ENCODE assay signal across 26 mouse cellular contexts in the genomic region with DNA sequence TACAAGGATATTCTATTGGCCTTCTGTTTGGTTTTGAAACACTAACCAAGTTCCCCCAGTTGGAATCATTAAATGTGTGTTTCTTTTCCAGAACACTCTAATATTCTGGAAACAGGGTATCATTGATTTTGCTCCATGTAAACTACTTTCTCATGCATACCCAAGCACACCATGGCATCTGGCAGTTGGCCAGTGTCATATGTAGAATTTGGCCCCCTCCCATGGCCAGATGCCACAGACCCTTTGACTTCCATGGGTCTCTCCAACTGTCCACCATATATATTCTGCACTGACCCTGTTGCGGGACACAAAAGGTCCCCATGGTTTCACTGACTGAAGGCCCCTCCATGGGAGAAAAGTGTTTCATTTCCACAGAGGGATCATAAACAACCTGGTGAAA. TPM values are rescaled to one million over a fixed set of nuclear protein-coding genes. Genes with fewer than 3 reads are reported as not detected.
"Had no signal": no experiment of that assay in that cellular context is flagged by ENCODE, and none has a peak within 500 bp of the region (broad histone marks: within the 10 kb centered on the region; RNA-seq: fewer than 3 reads in every experiment).

No protein-coding gene starts in this region.

- H3K4me2 ChIP-seq: heart, embryonic 12.5 days; hindbrain, embryonic 12.5 days; hindbrain, embryonic 15.5 days; intestine, embryonic 15.5 days; limb, embryonic 12.5 days; liver, embryonic 11.5 days; liver, embryonic 13.5 days had no signal

- ATAC-seq: inflammation-experienced regulatory T-cells, adult 6 months; intestine, embryonic 15.5 days; intestine, postnatal 0 days had no signal

- H3K36me3 ChIP-seq: hindbrain, embryonic 15.5 days; intestine, embryonic 15.5 days; liver, embryonic 13.5 days had no signal

- H3K27me3 ChIP-seq: heart, embryonic 12.5 days; hindbrain, embryonic 12.5 days; hindbrain, embryonic 15.5 days; intestine, embryonic 15.5 days; limb, embryonic 12.5 days; liver, embryonic 13.5 days had no signal

- H3K9ac ChIP-seq: heart, embryonic 12.5 days; hindbrain, embryonic 12.5 days; hindbrain, embryonic 15.5 days; intestine, embryonic 15.5 days; limb, embryonic 12.5 days; liver, embryonic 13.5 days had no signal

- H3K9me3 ChIP-seq: heart, embryonic 10.5 days; heart, embryonic 12.5 days; hindbrain, embryonic 10.5 days; hindbrain, embryonic 12.5 days; hindbrain, embryonic 15.5 days; intestine, embryonic 15.5 days; limb, embryonic 10.5 days; limb, embryonic 12.5 days; liver, embryonic 13.5 days had no signal

- H3K27ac ChIP-seq: gastrocnemius, adult 2 months; heart, embryonic 10.5 days; hindbrain, embryonic 10.5 days; hindbrain, embryonic 12.5 days; hindbrain, embryonic 15.5 days; intestine, embryonic 15.5 days; layer of hippocampus, adult 2 months; left cerebral cortex, adult 2 months; limb, embryonic 10.5 days; limb, embryonic 12.5 days; liver, embryonic 13.5 days had no signal

- H3K4me1 ChIP-seq: heart, embryonic 10.5 days; intestine, embryonic 15.5 days; limb, embryonic 10.5 days; limb, embryonic 12.5 days; liver, embryonic 13.5 days had no signal

- DNase-seq: gastrocnemius, adult 2 months; gastrocnemius, postnatal 10 days; gastrocnemius, postnatal 25 days; heart, adult 18-20 months; heart, postnatal 10 days; heart, postnatal 4 days; kidney, adult 18-20 months; kidney, adult 8-10 months; kidney, postnatal 10 days; kidney, postnatal 25 days; kidney, postnatal 4 days; liver; liver, embryonic 13.5 days had no signal

- H3K4me3 ChIP-seq: gastrocnemius, adult 2 months; heart, embryonic 10.5 days; heart, embryonic 12.5 days; hindbrain, embryonic 10.5 days; hindbrain, embryonic 12.5 days; hindbrain, embryonic 15.5 days; intestine, embryonic 15.5 days; layer of hippocampus, adult 2 months; left cerebral cortex, adult 2 months; limb, embryonic 10.5 days; limb, embryonic 12.5 days; liver, embryonic 13.5 days had no signal

RNA-seq across cellular contexts. Expression of a gene that starts 22.9 kb away (rescaled TPM):
- total RNA-seq: gastrocnemius, adult 2 months; gastrocnemius, postnatal 25 days had no signal
